Mouse (Mus musculus): Measurements from ENCODE around the gene Tap2.

The Tap2 gene

GRCm38 (mm10) chr17:34213936-34214335, 10.6 kb downstream of the Tap2 start:
- 60% methylated on average over 21 of the region's 21 CpGs for WGBS

GRCm38 (mm10) chr17:34215176-34215575, 11.8 kb downstream of the Tap2 start:
- WGBS = 92% methylated on average over 12 of the region's 12 CpGs

- WGBS = 88% methylated on average over 8 of the region's 8 CpGs
Observed at GRCm38 (mm10) chr17:34217216-34217928, 14.0 kb downstream of the Tap2 start.

GRCm38 (mm10) chr17:34217986-34218385, 14.7 kb downstream of the Tap2 start:
- WGBS = 90% methylated on average over 5 of the region's 5 CpGs

- 34% methylated on average over 11 of the region's 11 CpGs for whole genome bisulfite sequencing
Observed at GRCm38 (mm10) chr17:34218675-34219074, 15.3 kb downstream of the Tap2 start.

GRCm38 (mm10) chr17:34219096-34219495, 15.8 kb downstream of the Tap2 start:
- WGBS = 85% methylated on average over 9 of the region's 11 CpGs

- WGBS = 98% methylated on average over 4 of the region's 7 CpGs
Observed at GRCm38 (mm10) chr17:34219801-34220200, 16.5 kb downstream of the Tap2 start.

- 95% methylated on average over 9 of the region's 16 CpGs for WGBS
Observed at GRCm38 (mm10) chr17:34220401-34220800, 17.1 kb downstream of the Tap2 start.

- WGBS = 94% methylated on average over 3 of the region's 3 CpGs
Observed at GRCm38 (mm10) chr17:34224816-34225215, 21.5 kb downstream of the Tap2 start.

GRCm38 (mm10) chr17:34225426-34225825, 22.1 kb downstream of the Tap2 start:
- 97% methylated on average over 8 of the region's 8 CpGs for WGBS

- 97% methylated on average over 17 of the region's 23 CpGs for WGBS
Observed at GRCm38 (mm10) chr17:34225911-34226310, 22.6 kb downstream of the Tap2 start.

GRCm38 (mm10) chr17:34230971-34231370, 27.6 kb downstream of the Tap2 start:
- WGBS = 93% methylated on average over 9 of the region's 9 CpGs

GRCm38 (mm10) chr17:34232021-34232420, 28.7 kb downstream of the Tap2 start:
- 90% methylated on average over 7 of the region's 7 CpGs for WGBS

GRCm38 (mm10) chr17:34234926-34235325, 31.6 kb downstream of the Tap2 start:
- 30% methylated on average over 9 of the region's 9 CpGs for WGBS

- WGBS = 67% methylated on average over 5 of the region's 5 CpGs
Observed at GRCm38 (mm10) chr17:34236691-34237090, 33.4 kb downstream of the Tap2 start.

GRCm38 (mm10) chr17:34237741-34238140, 34.4 kb downstream of the Tap2 start:
- WGBS = 80% methylated on average over 3 of the region's 3 CpGs

GRCm38 (mm10) chr17:34238706-34239105, 35.4 kb downstream of the Tap2 start, which contains the start of gene H2-Ob:
H2-Ob (plus strand) TSS chr17:34238903.
- 65% methylated on average over 3 of the region's 3 CpGs for WGBS

- WGBS = 50% methylated on average over 10 of the region's 10 CpGs
Observed at GRCm38 (mm10) chr17:34239601-34240041, 36.3 kb downstream of the Tap2 start.

- 73% methylated on average over 3 of the region's 3 CpGs for whole genome bisulfite sequencing
Observed at GRCm38 (mm10) chr17:34240366-34240765, 37.0 kb downstream of the Tap2 start.

- 85% methylated on average over 6 of the region's 6 CpGs for WGBS
Observed at GRCm38 (mm10) chr17:34240916-34241315, 37.6 kb downstream of the Tap2 start.

GRCm38 (mm10) chr17:34244656-34245055, 41.3 kb downstream of the Tap2 start:
- WGBS = 80% methylated on average over 4 of the region's 4 CpGs

GRCm38 (mm10) chr17:34247047-34247446, 43.7 kb downstream of the Tap2 start:
- WGBS = 88% methylated on average over 3 of the region's 3 CpGs

- 79% methylated on average over 2 of the region's 2 CpGs for WGBS
Observed at GRCm38 (mm10) chr17:34248764-34249163, 45.4 kb downstream of the Tap2 start.

GRCm38 (mm10) chr17:34249361-34249760, 46.0 kb downstream of the Tap2 start:
- WGBS = 45% methylated on average over 3 of the region's 3 CpGs
